Mouse (Mus musculus) liver, adult 2 months (tissue): ENCODE results near the gene Gstp3.

Experiments used
- CTCF ChIP-seq: fragments of 200-500 bp; IDR thresholded peaks from 2 replicates; pipeline ENCODE4 v1.5.1; 2011; ENCODE audit warnings: low read depth, low read length, control low read depth
- POLR2A ChIP-seq: fragments of 200-500 bp; IDR thresholded peaks from 2 replicates; pipeline ENCODE4 v1.6.1; 2011; ENCODE audit warnings: low read length, control low read depth; ENCODE audit not compliant: insufficient read depth; ENCODE audit errors: extremely low read depth

GRCm38 (mm10) chr19:4092750-4093149, 33.4 kb upstream of the Gstp3 start:
- TF ChIP-seq POLR2A (no peak), CTCF (no peak)
